Mouse (Mus musculus) left cerebral cortex, postnatal 10 days (tissue): ENCODE measurements around the gene Brk1. TPM values are rescaled to one million over a fixed set of nuclear protein-coding genes. Genes with fewer than 3 reads are reported as not detected.

ENCODE experiments used
- DNase-seq, 2 experiments: peaks; one replicate each; pipeline ENCODE4 v3.0.0; 2021 to 2022; ENCODE audit warnings: low spot score in 2 of 2, mixed read lengths in 1 of 2; ENCODE audit errors: extremely low spot score in 1 of 2
- intact Hi-C: fragments of 180-260 bp; cut with DNase I; formaldehyde crosslinking; loops from one replicate; pipeline ENCODE4 v1.15.1; 2025
- total RNA-seq, 2 experiments: library from RNA; stranded (reverse); gene quantifications; 2 replicates each; pipeline ENCODE4 v1.2.3; 2021

Brk1 gene
- total RNA-seq, 2 experiments from 2014 or later: 210 to 211 TPM

- intact Hi-C loops: no loop called here
- no peak for DNase-seq
Measured at GRCm38 (mm10) chr6:113614997-113615396, 10.4 kb downstream of the Brk1 start.

- intact Hi-C loops: no loop called here
- no peak for DNase-seq
Measured at GRCm38 (mm10) chr6:113615489-113615888, 10.9 kb downstream of the Brk1 start.

GRCm38 (mm10) chr6:113623386-113623785 lies 18.8 kb downstream of the Brk1 start:
- intact Hi-C loops: no loop called here
- DNase-seq: no peak

GRCm38 (mm10) chr6:113623941-113624751 lies 19.6 kb downstream of the Brk1 start, which contains the start of gene Vhl:
Gene Vhl (plus strand): TSS chr6:113623959.
- intact Hi-C loops: no loop called here

GRCm38 (mm10) chr6:113624989-113625770 lies 20.6 kb downstream of the Brk1 start:
- DNase-seq: peak in 1 of 2 experiments; percentile 43
- intact Hi-C loops: no loop called here

More at GRCm38 (mm10) chr6:113623941-113624751, 19.6 kb downstream of the Brk1 start, which contains the start of gene Vhl:
- peak; percentile 82 to 94 for DNase-seq

- intact Hi-C loops: no loop called here
- DNase-seq: no peak
Measured at GRCm38 (mm10) chr6:113630322-113630721, 25.8 kb downstream of the Brk1 start.

- intact Hi-C loops: no loop called here
- DNase-seq: no peak
Measured at GRCm38 (mm10) chr6:113632863-113633262, 28.3 kb downstream of the Brk1 start.

- intact Hi-C loops: loop anchor here (2.0 kb wide), 3 partner anchors 42 to 432 kb away; partner anchors contain the start of gene Tatdn2
Measured at GRCm38 (mm10) chr6:113638302-113639040, 33.9 kb downstream of the Brk1 start, which contains the start of gene Irak2. Gene Irak2 (plus strand): TSS chr6:113638467.

GRCm38 (mm10) chr6:113639201-113639600 lies 34.6 kb downstream of the Brk1 start:
- no peak for DNase-seq
- intact Hi-C loops: loop anchor here (2.0 kb wide), 3 partner anchors 42 to 432 kb away; partner anchors contain the start of gene Tatdn2

More at GRCm38 (mm10) chr6:113638302-113639040, 33.9 kb downstream of the Brk1 start, which contains the start of gene Irak2:
- peak; percentile 88 to 96 for DNase-seq

GRCm38 (mm10) chr6:113642605-113643004 lies 38.0 kb downstream of the Brk1 start:
- no peak for DNase-seq
- intact Hi-C loops: no loop called here

- DNase-seq: no peak
- intact Hi-C loops: no loop called here
Measured at GRCm38 (mm10) chr6:113643021-113643420, 38.4 kb downstream of the Brk1 start.

GRCm38 (mm10) chr6:113643967-113644366 lies 39.4 kb downstream of the Brk1 start:
- DNase-seq: no peak
- intact Hi-C loops: no loop called here

GRCm38 (mm10) chr6:113644808-113645207 lies 40.2 kb downstream of the Brk1 start:
- peak; percentile 45 to 70 for DNase-seq
- intact Hi-C loops: no loop called here

GRCm38 (mm10) chr6:113649346-113650196 lies 45.0 kb downstream of the Brk1 start:
- peak in 1 of 2 experiments; percentile 50 for DNase-seq
- intact Hi-C loops: no loop called here

GRCm38 (mm10) chr6:113650197-113650640 lies 45.6 kb downstream of the Brk1 start:
- DNase-seq: no peak
- intact Hi-C loops: no loop called here

- DNase-seq: no peak
- intact Hi-C loops: no loop called here
Measured at GRCm38 (mm10) chr6:113651626-113652025, 47.1 kb downstream of the Brk1 start.

GRCm38 (mm10) chr6:113653551-113653950 lies 49.0 kb downstream of the Brk1 start:
- intact Hi-C loops: no loop called here
- no peak for DNase-seq

GRCm38 (mm10) chr6:113654102-113654501 lies 49.5 kb downstream of the Brk1 start:
- DNase-seq: no peak
- intact Hi-C loops: no loop called here
